Mouse (Mus musculus) lung, postnatal 10 days (tissue): Measurements from ENCODE around the gene Ears2.
A peak's percentile ranks its signal among the peaks of the same experiment; 100 is the strongest.
"Not testable (repeated sequence)": the region's sequence is repeated elsewhere in the genome, so short reads cannot be mapped to it uniquely, and the experiment has no call there.

Source experiments
- DNase-seq: peaks from one replicate; pipeline ENCODE4 v3.0.0; 2021

Ears2 gene

GRCm38 (mm10) chr7:122066945-122067516, at the start of gene Ears2, which contains the start of gene Ubfd1:
Ears2 (minus strand) TSS chr7:122067263.
Ubfd1 (plus strand) TSS chr7:122067175.
- DNase-seq = peak; percentile 97

DNA sequence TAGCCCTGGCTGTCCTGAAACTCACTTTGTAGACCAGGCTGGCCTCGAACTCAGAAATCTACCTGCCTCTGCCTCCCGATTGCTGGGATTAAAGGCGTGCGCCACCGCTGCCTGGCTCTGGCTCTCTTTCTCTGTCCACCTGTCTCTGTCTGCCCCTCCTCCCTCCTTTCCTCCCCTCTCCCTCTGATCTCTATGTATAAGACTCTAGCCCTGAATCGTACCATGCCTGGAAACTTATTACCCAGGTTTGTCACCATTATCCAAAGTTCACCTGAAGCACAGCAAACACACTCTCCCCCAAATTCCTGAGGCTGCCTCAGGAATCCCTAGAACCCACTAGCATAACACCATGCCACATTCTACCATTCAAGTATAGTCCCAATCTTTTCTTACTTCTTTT, 41.1 kb upstream of the Ears2 start:
- DNase-seq = no peak

GRCm38 (mm10) chr7:122101747-122102244, 34.7 kb upstream of the Ears2 start, which contains the start of gene Ndufab1:
Ndufab1 (minus strand) TSS chr7:122101886.
- peak; percentile 89 for DNase-seq

GRCm38 (mm10) chr7:122101014-122101746, 34.1 kb upstream of the Ears2 start:
- not testable (repeated sequence) for DNase-seq

DNA sequence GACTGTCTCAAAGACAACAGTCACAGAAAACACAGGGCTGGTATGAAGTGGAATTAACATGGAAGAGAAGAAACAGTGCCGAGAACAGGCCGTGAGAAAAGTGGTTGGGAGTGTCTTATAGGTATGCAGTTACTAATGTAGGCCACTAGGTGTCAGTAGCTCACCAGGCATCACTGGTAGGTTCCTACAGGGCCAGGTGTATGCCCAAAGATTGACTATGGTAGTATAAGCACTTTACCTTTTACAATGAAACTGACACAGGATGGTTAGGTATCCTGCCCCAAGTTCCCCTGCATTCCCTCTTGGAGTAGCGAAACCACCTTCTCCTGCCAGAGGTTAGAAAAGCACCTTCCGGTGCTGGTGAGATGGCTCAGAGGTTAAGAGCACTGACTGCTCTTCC, 32.2 kb upstream of the Ears2 start:
- peak; percentile 49 for DNase-seq

DNA sequence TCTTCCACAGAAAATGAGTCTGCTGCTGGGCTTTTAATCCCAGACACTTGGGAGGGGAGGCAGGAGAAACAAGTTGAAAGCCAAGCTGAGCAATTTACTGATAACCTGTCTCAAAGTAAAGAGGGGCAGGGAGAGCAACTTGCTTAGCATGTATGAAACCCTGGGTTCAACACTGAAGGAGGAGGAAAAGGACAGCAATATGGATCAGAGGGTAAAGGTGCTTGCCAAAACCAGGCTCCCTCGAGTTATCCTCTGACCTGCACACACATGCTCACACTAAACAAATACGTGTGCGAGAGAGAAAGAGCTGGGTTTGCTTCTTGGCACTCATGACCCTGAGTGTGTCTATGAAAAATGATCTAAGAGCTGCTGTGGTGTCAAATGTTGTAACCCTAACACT, 30.9 kb upstream of the Ears2 start:
- DNase-seq = no peak

DNA sequence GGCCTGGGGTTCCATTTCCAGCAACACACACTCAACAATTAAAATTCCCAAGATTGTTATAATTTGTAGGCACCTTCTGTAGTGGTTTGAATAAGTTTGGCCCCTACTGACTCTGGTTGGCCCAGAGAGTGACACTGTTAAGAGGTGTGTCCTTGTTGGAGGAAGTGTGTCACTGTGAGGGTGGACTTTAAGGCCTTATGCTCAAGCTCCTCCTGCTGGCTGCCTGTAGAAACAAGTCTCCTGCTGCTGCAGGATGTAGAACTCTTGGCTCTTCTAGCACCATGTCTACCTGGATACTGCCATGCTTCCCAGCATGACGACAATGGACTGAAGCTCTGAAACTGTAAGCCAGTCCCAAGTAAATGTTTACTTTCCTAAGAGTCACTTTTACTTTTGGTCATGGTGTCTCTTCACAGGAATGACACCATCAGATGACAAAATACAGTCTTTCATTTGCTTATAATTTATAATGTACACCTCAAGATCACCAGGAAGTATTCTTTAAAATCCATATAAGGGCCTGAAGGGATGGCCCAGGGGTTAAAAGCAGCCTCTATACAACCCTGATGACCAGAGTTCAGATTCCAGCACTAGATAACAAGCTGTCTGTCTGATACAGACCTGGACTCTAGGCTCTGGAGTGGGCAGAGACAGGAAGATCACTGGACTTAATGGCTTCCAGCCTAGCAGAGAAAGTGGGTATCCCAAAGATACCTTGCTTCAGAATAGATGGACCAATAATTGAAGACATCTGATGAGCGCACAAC, 27.7 kb upstream of the Ears2 start:
- DNase-seq = peak; percentile 7

- DNase-seq = no peak
Observed at GRCm38 (mm10) chr7:122087195-122087982, 20.3 kb upstream of the Ears2 start.

- no peak for DNase-seq
Observed at GRCm38 (mm10) chr7:122081071-122081470, 14.0 kb upstream of the Ears2 start.

GRCm38 (mm10) chr7:122079798-122080554, 12.9 kb upstream of the Ears2 start:
- DNase-seq = no peak

DNA sequence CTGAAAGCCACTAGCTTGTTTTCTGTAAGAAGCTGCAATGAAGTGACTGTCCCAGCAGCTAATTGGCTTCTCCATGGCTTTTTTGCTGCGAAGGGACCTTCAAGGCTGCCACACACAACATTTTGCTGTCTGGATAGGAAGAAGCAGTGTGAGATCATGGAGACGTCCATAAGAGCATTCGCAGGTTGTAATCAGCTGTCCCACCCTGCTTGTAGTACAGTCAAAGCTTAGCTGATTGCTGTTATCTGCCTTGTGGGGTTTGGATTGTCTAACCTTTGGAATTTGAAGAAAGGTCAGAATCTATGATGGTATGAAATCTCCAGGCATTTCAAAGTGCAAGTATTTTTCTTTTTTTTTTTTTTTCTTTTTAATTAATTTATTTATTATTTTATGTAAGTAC, 7.3 kb upstream of the Ears2 start:
- DNase-seq = no peak

- peak; percentile 25 for DNase-seq
Observed at GRCm38 (mm10) chr7:122067517-122068381, 686 bp upstream of the Ears2 start.

- peak; percentile 9 for DNase-seq
Observed at GRCm38 (mm10) chr7:122066102-122066944, 740 bp downstream of the Ears2 start.

- no peak for DNase-seq
Observed at GRCm38 (mm10) chr7:122065656-122066055, 1.4 kb downstream of the Ears2 start.

DNA sequence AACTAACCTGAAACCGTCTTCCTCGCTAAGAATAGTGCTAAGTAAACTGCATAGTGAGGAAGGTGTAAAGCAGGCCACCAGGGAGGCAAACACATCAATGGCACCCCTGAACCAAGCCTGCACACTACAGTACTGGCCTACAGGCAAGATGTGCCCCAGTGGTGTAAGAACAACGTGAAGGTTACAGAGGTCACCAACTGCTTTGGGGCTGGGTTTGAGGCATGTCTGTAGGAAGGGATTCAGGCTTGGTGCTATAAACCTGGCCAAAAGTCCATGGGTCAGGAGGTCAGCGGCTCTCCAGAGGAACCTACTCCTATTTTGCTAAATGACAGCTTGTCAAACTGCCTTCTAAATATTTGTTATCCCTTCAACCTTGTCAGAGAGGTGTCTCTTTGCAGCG, 10.4 kb downstream of the Ears2 start:
- DNase-seq = no peak

DNA sequence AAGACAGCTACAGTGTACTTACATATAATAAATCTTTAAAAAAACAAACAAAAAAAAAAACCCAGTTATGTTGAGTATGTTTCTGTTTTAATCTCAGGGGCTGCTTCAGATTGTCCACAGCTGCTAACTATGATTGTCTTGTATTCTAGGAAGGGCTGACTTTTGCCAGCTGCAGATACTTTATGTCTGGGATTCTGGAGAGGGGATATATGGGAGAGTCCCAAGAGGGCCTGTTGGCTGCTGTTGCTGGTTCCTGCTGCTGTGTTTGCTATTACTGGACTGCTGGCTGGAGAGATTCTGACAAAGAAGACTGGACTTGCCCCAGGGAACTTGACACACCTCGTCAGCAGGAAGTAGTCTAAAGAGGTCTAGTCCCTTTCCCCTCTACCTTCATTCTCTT, 16.2 kb downstream of the Ears2 start:
- peak; percentile 38 for DNase-seq

- DNase-seq = no peak
Observed at GRCm38 (mm10) chr7:122048191-122048590, 18.9 kb downstream of the Ears2 start.

DNA sequence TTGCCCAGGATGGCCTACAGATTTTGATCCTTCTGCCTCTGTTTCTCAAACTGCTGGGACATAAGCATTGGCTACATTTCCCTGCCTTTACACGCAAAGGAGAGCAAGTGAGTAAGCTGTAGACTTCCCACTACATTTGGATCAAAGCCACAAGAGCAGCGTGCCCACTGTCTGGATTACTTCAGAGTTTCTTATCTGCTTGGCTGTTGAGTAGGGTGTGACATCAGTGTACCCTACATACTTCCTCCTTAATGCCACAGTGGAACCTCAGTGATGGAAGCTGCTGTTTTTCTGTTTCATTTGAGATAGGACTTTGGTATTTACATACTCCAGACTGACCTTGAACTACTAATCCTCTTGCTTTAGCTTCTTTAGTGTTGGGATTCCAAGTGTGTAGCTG, 20.2 kb downstream of the Ears2 start:
- no peak for DNase-seq

- no peak for DNase-seq
Observed at GRCm38 (mm10) chr7:122045711-122046110, 21.4 kb downstream of the Ears2 start.

GRCm38 (mm10) chr7:122045181-122045634, 21.9 kb downstream of the Ears2 start:
- peak; percentile 70 for DNase-seq
